Mouse (Mus musculus): ENCODE measurements around the gene Bahcc1. TPM values are rescaled to one million over a fixed set of nuclear protein-coding genes. Genes with fewer than 3 reads are reported as not detected.
A peak's percentile ranks its signal among the peaks of the same experiment; 100 is the strongest.

Gene Bahcc1
- polyA plus RNA-seq, 1 experiment from 2014 or later: 1.3 TPM

DNA sequence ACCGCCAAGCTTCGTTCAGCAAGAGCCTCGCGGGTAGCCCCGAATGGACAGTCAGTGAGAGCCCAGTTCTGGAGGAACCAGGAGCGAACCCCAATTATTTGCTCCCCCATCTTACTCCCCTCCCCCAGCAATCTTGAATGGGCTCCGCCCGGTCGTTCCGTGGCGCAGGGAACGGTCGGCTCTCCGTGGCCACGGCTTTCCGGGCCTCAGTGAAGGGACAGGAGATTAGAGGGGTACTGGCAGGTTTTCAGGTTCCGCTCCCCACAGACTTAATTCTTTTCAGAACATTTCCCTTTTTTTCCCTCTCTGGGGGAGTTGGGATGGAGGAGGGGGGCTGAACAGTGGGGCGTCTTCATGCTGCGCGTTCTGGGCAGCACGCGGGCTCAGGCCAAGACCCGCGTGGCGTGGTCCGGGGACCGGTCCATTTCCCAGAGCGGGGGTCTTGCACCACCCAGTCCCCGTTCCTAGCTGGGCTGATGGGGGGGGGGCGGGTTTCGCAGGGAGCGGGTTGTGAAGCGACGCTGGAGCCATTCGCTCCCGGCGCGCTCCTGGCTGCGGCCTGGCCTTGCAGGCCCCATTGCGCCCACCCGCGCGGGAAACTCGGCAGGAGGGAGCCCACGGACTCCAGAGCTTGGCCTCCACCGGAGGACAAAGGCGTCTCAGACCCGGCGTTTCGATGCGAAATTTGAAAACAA, 841 bp downstream of the Bahcc1 start:
- ATAC-seq (ENCODE audit: low read depth) (no peak), DNase-seq (no peak)
- Histone ChIP-seq H3K36me3 (no peaks in the 10 kb centered on the region), H3K27ac (peak overlapping the region; percentile 83), H3K27me3 (peaks cover 96% of the 10 kb centered on the region), H3K4me3 (replicated peaks) (peak overlapping the region; percentile 69), H3K9ac (peak overlapping the region; percentile 81), H3K9me3 (replicated peaks) (no peaks in the 10 kb centered on the region), H3K4me2 (peak overlapping the region; percentile 95), H3K4me1 (replicated peaks) (peaks cover 81% of the 10 kb centered on the region)
- under 1% methylated on average over 51 of the region's 51 CpGs for WGBS (ENCODE audit: insufficient replicate concordance)

GRCm38 (mm10) chr11:120234136-120234775, 1.5 kb downstream of the Bahcc1 start:
- WGBS (ENCODE audit: insufficient replicate concordance): under 1% methylated on average over 52 of the region's 52 CpGs
- DNase-seq (no peak), ATAC-seq (ENCODE audit: low read depth) (no peak)
- Histone ChIP-seq H3K36me3 (no peaks in the 10 kb centered on the region), H3K27me3 (peaks cover 96% of the 10 kb centered on the region), H3K27ac (peak overlapping the region; percentile 83), H3K9ac (peak overlapping the region; percentile 81), H3K9me3 (replicated peaks) (no peaks in the 10 kb centered on the region), H3K4me1 (replicated peaks) (peaks cover 81% of the 10 kb centered on the region), H3K4me2 (peak overlapping the region; percentile 95), H3K4me3 (replicated peaks) (peak overlapping the region; percentile 69)

GRCm38 (mm10) chr11:120234776-120235181, 2.0 kb downstream of the Bahcc1 start:
- DNase-seq: no peak
- peaks cover 96% of the 10 kb centered on the region for H3K27me3 ChIP-seq

DNA sequence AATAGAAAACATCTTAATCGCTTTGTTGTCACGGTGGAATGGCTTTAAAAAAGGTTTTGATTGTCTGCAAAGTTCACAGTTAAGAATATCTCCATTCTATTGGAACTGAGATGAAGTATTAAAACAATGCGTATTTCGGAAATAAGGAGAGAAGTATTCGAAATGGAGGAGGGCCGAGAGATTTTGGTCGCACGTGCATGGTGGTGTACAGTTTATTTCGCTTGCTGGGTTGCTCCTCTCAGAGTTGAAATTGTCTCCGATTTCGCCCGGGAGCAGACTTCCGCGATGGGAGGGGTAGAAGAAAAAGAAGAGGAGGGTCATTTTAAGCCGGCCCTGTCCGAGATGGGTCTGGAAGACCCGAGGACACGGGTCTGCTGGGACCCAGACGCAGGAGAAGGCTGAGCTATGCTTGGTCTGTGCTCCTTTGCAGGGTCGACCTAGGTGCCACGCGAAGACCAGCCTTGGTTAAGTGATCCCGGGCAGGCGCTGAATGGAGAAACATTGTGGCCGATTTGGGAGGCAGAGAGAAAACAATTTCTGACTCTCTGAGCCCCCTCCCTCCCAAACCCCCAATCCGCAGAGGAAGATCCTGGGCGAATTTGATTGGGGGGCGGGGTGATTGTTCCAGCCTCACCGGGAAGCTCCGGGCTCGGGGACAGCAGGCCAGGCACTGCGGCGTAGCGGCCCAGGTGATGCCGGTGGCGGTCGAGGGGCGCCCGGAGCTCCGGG, 2.8 kb downstream of the Bahcc1 start:
- peak overlapping the region; percentile 73 for H3K27ac ChIP-seq
- under 1% methylated on average over 40 of the region's 40 CpGs for WGBS (ENCODE audit: insufficient replicate concordance)
- no peaks in the 10 kb centered on the region for H3K36me3 ChIP-seq
- no peak for DNase-seq
- peaks cover 79% of the 10 kb centered on the region for H3K4me1 ChIP-seq (replicated peaks)
- peak overlapping the region; percentile 77 for H3K9ac ChIP-seq
- H3K4me2 ChIP-seq: peak overlapping the region; percentile 85
- H3K4me3 ChIP-seq (replicated peaks): peak overlapping the region; percentile 69
- H3K27me3 ChIP-seq: peaks cover 96% of the 10 kb centered on the region
- no peak for ATAC-seq (ENCODE audit: low read depth)
- H3K9me3 ChIP-seq (replicated peaks): no peaks in the 10 kb centered on the region

More at GRCm38 (mm10) chr11:120234776-120235181, 2.0 kb downstream of the Bahcc1 start:
- H3K27ac ChIP-seq: peak overlapping the region; percentile 83
- peak overlapping the region; percentile 81 for H3K9ac ChIP-seq
- H3K36me3 ChIP-seq: no peaks in the 10 kb centered on the region
- H3K4me1 ChIP-seq (replicated peaks): peaks cover 81% of the 10 kb centered on the region
- no peaks in the 10 kb centered on the region for H3K9me3 ChIP-seq (replicated peaks)
- peak overlapping the region; percentile 69 for H3K4me3 ChIP-seq (replicated peaks)
- ATAC-seq (ENCODE audit: low read depth): no peak
- peak overlapping the region; percentile 95 for H3K4me2 ChIP-seq
- WGBS (ENCODE audit: insufficient replicate concordance): under 1% methylated on average over 39 of the region's 39 CpGs

DNA sequence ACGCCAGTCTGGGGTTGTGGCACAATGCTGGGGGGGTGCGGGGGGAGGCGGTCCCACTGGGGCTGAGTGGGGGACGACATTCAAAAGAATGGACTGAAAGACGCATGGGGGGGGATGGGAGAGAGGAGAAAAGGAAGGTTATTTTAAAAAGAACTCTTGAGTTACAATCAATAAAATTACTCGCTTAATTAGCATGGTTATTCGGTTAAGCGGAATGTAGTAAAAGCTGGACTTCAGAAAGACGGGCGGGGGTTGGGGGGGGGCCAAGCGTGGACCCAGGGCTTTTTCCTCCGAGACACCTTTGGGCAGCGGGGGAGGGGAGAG, 3.3 kb downstream of the Bahcc1 start:
- no peak for DNase-seq
- WGBS (ENCODE audit: insufficient replicate concordance): under 1% methylated on average over 13 of the region's 13 CpGs
- peak overlapping the region; percentile 73 for H3K27ac ChIP-seq

GRCm38 (mm10) chr11:120236438-120237165, 3.9 kb downstream of the Bahcc1 start:
- H3K4me1 ChIP-seq (replicated peaks): peaks cover 78% of the 10 kb centered on the region
- no peaks in the 10 kb centered on the region for H3K36me3 ChIP-seq
- peak overlapping the region; percentile 69 for H3K4me3 ChIP-seq (replicated peaks)
- H3K9me3 ChIP-seq (replicated peaks): no peaks in the 10 kb centered on the region
- under 1% methylated on average over 93 of the region's 96 CpGs for WGBS (ENCODE audit: insufficient replicate concordance)
- H3K27ac ChIP-seq: peak overlapping the region; percentile 73
- H3K4me2 ChIP-seq: peak overlapping the region; percentile 85
- DNase-seq: no peak
- peaks cover 95% of the 10 kb centered on the region for H3K27me3 ChIP-seq
- H3K9ac ChIP-seq: peak overlapping the region; percentile 77
- ATAC-seq (ENCODE audit: low read depth): no peak

More for the DNA sequence above, 3.3 kb downstream of the Bahcc1 start:
- Histone ChIP-seq H3K4me3 (replicated peaks) (peak overlapping the region; percentile 69), H3K36me3 (no peaks in the 10 kb centered on the region), H3K9ac (peak overlapping the region; percentile 77), H3K4me1 (replicated peaks) (peaks cover 78% of the 10 kb centered on the region), H3K4me2 (peak overlapping the region; percentile 85), H3K27me3 (peaks cover 96% of the 10 kb centered on the region), H3K9me3 (replicated peaks) (no peaks in the 10 kb centered on the region)
- no peak for ATAC-seq (ENCODE audit: low read depth)

DNA sequence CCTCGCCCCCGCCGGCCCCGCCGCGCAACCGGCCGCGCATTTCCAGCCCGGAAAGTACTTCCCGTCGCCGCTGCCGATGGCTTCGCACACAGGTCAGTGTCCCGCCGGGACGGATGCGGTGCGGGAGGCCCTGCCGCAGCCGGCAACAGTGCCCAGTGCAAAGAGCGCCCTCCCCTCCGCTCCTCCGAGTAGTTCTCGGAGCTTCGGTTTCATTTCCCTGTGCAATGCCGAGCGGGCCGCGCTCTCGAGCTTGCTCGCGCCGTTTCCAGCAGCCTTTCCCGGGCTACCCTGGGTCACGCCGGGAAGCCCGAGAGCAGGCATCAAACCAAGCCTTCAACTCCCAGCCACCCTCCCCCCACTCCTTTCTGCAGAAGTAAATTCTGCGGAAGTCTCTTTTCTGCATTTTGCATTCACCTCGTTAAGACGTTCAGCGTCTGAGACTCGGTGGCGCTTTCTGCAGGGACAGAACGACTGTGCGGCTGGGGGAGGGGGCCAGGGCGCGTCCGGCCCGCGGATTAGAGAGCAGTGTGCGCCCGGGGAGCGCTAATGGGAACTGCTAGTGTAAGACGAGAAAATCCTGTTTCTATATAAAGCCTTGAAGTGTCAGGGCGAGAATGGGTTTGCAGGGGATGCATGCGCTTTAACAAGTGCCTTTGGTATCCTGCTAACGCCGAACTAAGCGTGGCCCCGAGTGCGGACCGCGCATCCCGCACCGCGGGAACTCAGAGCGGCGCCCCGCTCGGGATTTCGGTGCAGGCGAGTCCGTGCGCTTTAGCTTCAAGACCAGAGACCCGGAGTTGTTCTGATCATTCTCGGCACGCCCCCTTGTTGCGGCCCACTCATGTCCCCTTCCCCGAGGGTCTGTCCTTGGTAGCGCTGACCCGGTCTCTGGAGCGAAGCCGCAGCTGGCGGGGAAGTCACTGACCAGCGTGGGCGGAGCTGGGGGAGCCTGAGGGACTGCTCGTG, 4.7 kb downstream of the Bahcc1 start:
- WGBS (ENCODE audit: insufficient replicate concordance): 1% methylated on average over 87 of the region's 89 CpGs
- Histone ChIP-seq H3K4me1 (replicated peaks) (peaks cover 78% of the 10 kb centered on the region), H3K4me2 (peak overlapping the region; percentile 85), H3K4me3 (replicated peaks) (peak overlapping the region; percentile 69), H3K9ac (peak overlapping the region; percentile 77), H3K27me3 (peaks cover 92% of the 10 kb centered on the region), H3K9me3 (replicated peaks) (no peaks in the 10 kb centered on the region), H3K36me3 (no peaks in the 10 kb centered on the region), H3K27ac (peak overlapping the region; percentile 73)
- no peak for DNase-seq
- no peak for ATAC-seq (ENCODE audit: low read depth)

GRCm38 (mm10) chr11:120238306-120238705, 5.6 kb downstream of the Bahcc1 start:
- Histone ChIP-seq H3K9ac (no peak overlapping the region), H3K9me3 (replicated peaks) (no peaks in the 10 kb centered on the region), H3K27ac (peak overlapping the region; percentile 66; the same call in 1 of the 2 replicates), H3K27me3 (peaks cover 86% of the 10 kb centered on the region), H3K4me2 (peak overlapping the region; percentile 40), H3K4me1 (replicated peaks) (peaks cover 84% of the 10 kb centered on the region), H3K36me3 (no peaks in the 10 kb centered on the region), H3K4me3 (replicated peaks) (no peak overlapping the region)
- no peak for ATAC-seq (ENCODE audit: low read depth)
- 32% methylated on average over 8 of the region's 8 CpGs for WGBS (ENCODE audit: insufficient replicate concordance)
- DNase-seq: no peak

DNA sequence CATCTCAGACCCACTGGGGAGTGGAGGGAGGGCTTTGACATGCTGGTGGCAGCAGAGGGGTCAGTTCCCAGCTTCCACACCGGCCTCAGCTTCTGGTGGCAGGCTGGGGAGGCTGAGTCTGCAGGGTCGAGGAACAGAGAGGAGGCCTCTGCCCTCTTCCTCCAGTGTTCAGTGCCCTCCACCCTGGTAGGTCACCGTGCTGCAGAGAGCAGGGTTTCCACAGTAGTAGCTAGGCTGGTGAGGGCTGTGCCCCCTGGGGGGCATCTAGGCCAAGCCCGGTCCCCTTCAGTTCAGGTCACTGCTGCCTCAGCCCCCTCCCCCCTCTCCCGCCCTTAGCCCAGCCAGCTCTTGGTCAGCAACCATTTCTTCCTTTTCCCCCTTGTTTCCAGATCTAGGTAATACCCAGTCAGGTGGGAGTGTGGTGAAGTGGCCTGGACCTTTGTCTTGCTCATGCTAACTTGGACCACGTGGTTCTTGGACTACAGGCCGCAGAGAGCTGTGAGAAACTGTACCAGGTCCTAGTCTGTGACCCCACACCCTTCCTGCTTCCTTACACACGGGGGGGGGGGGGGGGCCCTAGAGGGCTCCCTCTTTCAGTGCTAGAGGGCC, 6.1 kb downstream of the Bahcc1 start:
- H3K4me1 ChIP-seq (replicated peaks): peaks cover 84% of the 10 kb centered on the region
- 18% methylated on average over 8 of the region's 8 CpGs for WGBS (ENCODE audit: insufficient replicate concordance)
- ATAC-seq (ENCODE audit: low read depth) (no peak), DNase-seq (no peak)
- H3K36me3 ChIP-seq: no peaks in the 10 kb centered on the region
- H3K4me2 ChIP-seq: peak overlapping the region; percentile 40
- no peaks in the 10 kb centered on the region for H3K9me3 ChIP-seq (replicated peaks)
- H3K9ac ChIP-seq: peak overlapping the region; percentile 24; the same call in 1 of the 2 replicates
- H3K27me3 ChIP-seq: peaks cover 80% of the 10 kb centered on the region
- no peak overlapping the region for H3K4me3 ChIP-seq (replicated peaks)
- peak overlapping the region; percentile 66 for H3K27ac ChIP-seq

DNA sequence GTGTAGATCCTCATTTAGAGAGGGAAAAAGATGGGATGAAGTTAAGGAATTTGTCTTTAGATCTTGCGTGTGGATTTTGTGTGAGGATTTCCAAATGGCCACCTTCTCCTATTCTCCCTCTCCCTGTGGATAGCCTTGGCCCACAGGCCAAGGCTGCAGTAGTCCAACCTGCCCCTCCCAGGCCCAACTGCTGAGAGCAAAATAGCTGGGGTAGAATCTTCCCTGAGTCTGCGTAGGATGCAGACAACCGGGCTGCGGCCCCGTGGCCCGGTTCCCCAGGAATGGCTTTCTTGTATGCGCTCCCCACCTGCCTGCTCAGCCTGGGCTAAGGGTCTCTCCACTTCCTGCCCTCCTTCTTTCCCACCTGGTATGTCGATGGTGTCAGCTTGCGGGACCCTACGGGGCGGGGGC, 6.8 kb downstream of the Bahcc1 start:
- peak overlapping the region; percentile 47 for H3K4me2 ChIP-seq
- DNase-seq (no peak), ATAC-seq (ENCODE audit: low read depth) (no peak)
- peaks cover 73% of the 10 kb centered on the region for H3K27me3 ChIP-seq
- H3K9me3 ChIP-seq (replicated peaks): no peaks in the 10 kb centered on the region
- no peak overlapping the region for H3K9ac ChIP-seq
- H3K4me3 ChIP-seq (replicated peaks): peak overlapping the region; percentile 1; the same call in 1 of the 2 replicates
- no peaks in the 10 kb centered on the region for H3K36me3 ChIP-seq
- H3K4me1 ChIP-seq (replicated peaks): peaks cover 79% of the 10 kb centered on the region
- WGBS (ENCODE audit: insufficient replicate concordance): 15% methylated on average over 11 of the region's 11 CpGs
- peak overlapping the region; percentile 71 for H3K27ac ChIP-seq

All from liver, embryonic 13.5 days (tissue).